Mouse (Mus musculus): ENCODE data around the gene Rhox13. TPM values are rescaled to one million over a fixed set of nuclear protein-coding genes. Genes with fewer than 3 reads are reported as not detected.

The Rhox13 gene
- not detected in 2 replicates for total RNA-seq (2017)

- no peak for ATAC-seq (replicated peaks in 1 of 2; ENCODE audit: insufficient read depth in 1 of 2, low FRiP score in 2 of 2, low TSS enrichment in 1 of 2, low read depth in 1 of 2, poor library complexity in 2 of 2, severe bottlenecking in 2 of 2)
Observed at GRCm38 (mm10) chrX:38120982-38121381, at the start of gene Rhox13. Gene Rhox13 (plus strand): TSS chrX:38121219.

DNA sequence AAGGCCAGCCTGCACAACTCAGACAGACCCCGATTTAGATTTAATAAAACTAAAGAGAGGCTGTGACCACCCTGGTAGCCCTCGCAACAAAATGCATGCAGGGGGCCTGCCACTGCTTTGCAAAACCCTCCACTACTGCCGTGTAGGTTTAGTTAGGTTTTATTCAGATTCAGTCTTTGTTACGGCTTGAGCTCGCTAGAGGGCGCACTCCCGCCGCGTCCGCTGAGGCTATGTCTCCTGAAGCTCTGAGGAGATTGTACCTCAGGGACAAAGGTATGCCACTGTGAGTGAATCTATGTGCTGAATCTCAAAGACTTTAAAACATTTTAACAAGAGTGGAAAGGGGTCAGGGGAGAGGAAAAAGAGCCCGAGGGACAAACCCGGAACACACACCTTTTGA is 36.8 kb upstream of the Rhox13 start:
- ATAC-seq (replicated peaks in 1 of 2; ENCODE audit: insufficient read depth in 1 of 2, low FRiP score in 2 of 2, low TSS enrichment in 1 of 2, low read depth in 1 of 2, poor library complexity in 2 of 2, severe bottlenecking in 2 of 2), result no peak

DNA sequence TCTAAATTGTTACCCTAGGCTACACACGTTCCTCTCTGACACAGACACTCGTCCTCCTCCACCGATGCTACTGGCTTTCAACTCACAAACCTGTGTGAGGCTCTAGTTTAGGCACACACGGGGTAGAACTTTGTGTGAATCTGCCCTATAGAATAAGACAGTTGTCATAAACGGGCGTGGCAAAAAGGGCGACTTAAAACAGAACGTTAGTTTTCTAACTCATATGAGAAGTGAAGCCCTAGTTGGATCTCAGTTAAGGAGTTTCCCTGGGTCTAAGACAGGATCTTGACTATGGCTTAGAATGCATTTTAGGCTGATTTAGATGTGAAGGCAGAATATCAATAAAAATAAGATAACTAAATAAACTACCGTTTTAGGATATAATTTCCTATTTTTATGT is 36.0 kb upstream of the Rhox13 start, which contains the start of gene Rhox11:
Gene Rhox11, minus strand, starts transcription at position 101 of the 400 bp plus-strand sequence.
- no peak for ATAC-seq (replicated peaks in 1 of 2; ENCODE audit: insufficient read depth in 1 of 2, low FRiP score in 2 of 2, low TSS enrichment in 1 of 2, low read depth in 1 of 2, poor library complexity in 2 of 2, severe bottlenecking in 2 of 2)

- no peak for ATAC-seq (replicated peaks in 1 of 2; ENCODE audit: insufficient read depth in 1 of 2, low FRiP score in 2 of 2, low TSS enrichment in 1 of 2, low read depth in 1 of 2, poor library complexity in 2 of 2, severe bottlenecking in 2 of 2)
Observed at GRCm38 (mm10) chrX:38110807-38111206, 10.2 kb upstream of the Rhox13 start, which contains the start of gene Rhox12. Gene Rhox12 (minus strand): TSS chrX:38110907.

GRCm38 (mm10) chrX:38121478-38121877 is 459 bp downstream of the Rhox13 start:
- ATAC-seq (replicated peaks in 1 of 2; ENCODE audit: insufficient read depth in 1 of 2, low FRiP score in 2 of 2, low TSS enrichment in 1 of 2, low read depth in 1 of 2, poor library complexity in 2 of 2, severe bottlenecking in 2 of 2), result no peak

DNA sequence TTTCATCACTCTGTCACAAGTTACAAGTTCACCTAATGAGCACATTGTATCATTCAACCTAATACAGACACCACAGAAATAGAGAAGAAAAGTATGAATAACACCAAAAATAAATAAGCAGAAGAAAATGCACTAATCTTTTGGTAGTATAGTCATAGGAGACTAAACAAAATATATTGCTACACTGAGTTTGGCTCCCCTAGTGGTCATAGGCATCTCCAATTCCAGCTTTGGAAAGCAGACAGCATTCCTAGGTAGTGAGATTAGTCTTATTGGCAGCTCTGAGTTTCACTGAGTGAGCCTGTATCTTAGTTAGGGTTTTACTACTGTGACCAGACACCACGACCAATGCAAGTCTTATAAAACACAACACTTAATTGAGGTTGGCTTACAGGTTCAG is 38.1 kb downstream of the Rhox13 start:
- ATAC-seq (replicated peaks in 1 of 2; ENCODE audit: insufficient read depth in 1 of 2, low FRiP score in 2 of 2, low TSS enrichment in 1 of 2, low read depth in 1 of 2, poor library complexity in 2 of 2, severe bottlenecking in 2 of 2), result no peak

DNA sequence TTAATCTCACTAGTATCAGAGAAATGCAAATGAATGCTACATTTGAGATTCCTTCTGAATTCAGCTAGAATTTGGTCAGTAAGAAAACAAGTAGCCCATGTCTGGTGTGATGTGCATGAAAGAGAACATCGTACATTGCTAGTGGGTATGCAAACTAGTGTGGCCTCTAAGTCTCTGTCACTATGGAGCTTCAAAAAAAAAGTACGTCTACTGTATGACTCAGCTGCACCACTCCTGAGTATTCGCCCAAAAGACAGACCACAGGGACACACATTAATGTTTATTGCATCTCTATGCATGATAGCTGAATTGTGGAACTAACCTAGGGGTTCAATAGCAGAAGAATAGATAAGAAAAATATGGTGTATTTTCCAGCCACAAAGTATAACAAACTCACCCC is 44.3 kb downstream of the Rhox13 start:
- no peak for ATAC-seq (replicated peaks in 1 of 2; ENCODE audit: insufficient read depth in 1 of 2, low FRiP score in 2 of 2, low TSS enrichment in 1 of 2, low read depth in 1 of 2, poor library complexity in 2 of 2, severe bottlenecking in 2 of 2)

GRCm38 (mm10) chrX:38166064-38166463 is 45.0 kb downstream of the Rhox13 start:
- ATAC-seq (replicated peaks in 1 of 2; ENCODE audit: insufficient read depth in 1 of 2, low FRiP score in 2 of 2, low TSS enrichment in 1 of 2, low read depth in 1 of 2, poor library complexity in 2 of 2, severe bottlenecking in 2 of 2), result no peak

DNA sequence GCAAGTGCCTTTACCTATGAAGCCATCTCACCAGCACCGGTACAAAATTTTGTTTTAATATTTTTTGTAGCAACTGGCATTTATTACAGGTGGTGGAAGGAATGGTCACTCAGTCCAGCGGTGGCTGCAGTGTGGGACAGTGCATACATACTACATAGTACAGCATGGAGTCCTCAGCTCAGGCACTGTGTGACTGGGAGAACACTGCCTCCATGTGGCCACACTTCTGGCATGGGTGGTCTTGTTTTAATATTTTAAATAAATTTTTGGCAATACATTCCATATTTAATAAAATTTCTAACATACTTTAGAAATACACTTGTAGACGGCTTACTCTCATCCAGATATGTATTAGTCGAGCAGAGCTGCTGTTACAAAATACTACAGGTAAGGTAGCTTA is 45.6 kb downstream of the Rhox13 start:
- ATAC-seq (replicated peaks in 1 of 2; ENCODE audit: insufficient read depth in 1 of 2, low FRiP score in 2 of 2, low TSS enrichment in 1 of 2, low read depth in 1 of 2, poor library complexity in 2 of 2, severe bottlenecking in 2 of 2), result no peak

Other genes with a start within 250 kb of the Rhox13 start
- gene Rhox8, start 242.3 kb upstream of the Rhox13 start, total RNA-seq (2017), result not detected in 2 replicates
- not detected in 2 replicates for gene Rhox7b, start 224.0 kb upstream of the Rhox13 start, total RNA-seq (2017)
- not detected in 2 replicates for gene Rhox9, start 219.4 kb upstream of the Rhox13 start, total RNA-seq (2017)
- gene Btg1-ps1, start 102.4 kb upstream of the Rhox13 start, total RNA-seq (2017), result not detected in 2 replicates
- gene Btg1-ps2, start 78.1 kb upstream of the Rhox13 start, total RNA-seq (2017), result not detected in 2 replicates
- gene Rhox10, start 54.7 kb upstream of the Rhox13 start, total RNA-seq (2017), result not detected in 2 replicates
- not detected in 2 replicates for gene Rhox11, start 36.1 kb upstream of the Rhox13 start, total RNA-seq (2017)
- gene Rhox12, start 10.3 kb upstream of the Rhox13 start, total RNA-seq (2017), result not detected in 2 replicates
- gene Zbtb33, start 68.6 kb downstream of the Rhox13 start, total RNA-seq (2017), result 28.4 and 29.6 TPM in 2 replicates
- not detected in 2 replicates for gene Tmem255a, start 131.2 kb downstream of the Rhox13 start, total RNA-seq (2017)
- gene Atp1b4, start 195.0 kb downstream of the Rhox13 start, total RNA-seq (2017), result not detected in 2 replicates